Mouse (Mus musculus) granulocyte monocyte progenitor cell, adult 5-6 weeks (primary cell): Measurements from ENCODE around the gene Mup1. TPM values are rescaled to one million over a fixed set of nuclear protein-coding genes. Genes with fewer than 3 reads are reported as not detected.
"Not testable (repeated sequence)": the region's sequence is repeated elsewhere in the genome, so short reads cannot be mapped to it uniquely, and the experiment has no call there.

Experiments used
- ATAC-seq: replicated peaks from 2 replicates; pipeline ENCODE4 v1.8.0; 2016; ENCODE audit warnings: mild to moderate bottlenecking, moderate TSS enrichment, inconsistent platforms; ENCODE audit not compliant: poor library complexity, severe bottlenecking
- total RNA-seq, 2 experiments: library from RNA; stranded (forward) in 1 of 2; stranded (reverse) in 1 of 2; fragments of 200-712, 200-1000 nt in 1 of 2; fragments of >200 nt in 1 of 2; fragmentation: Nextera tagmentation in 1 of 2; gene quantifications; 2 replicates each; pipeline ENCODE4 v1.2.3; 2014 to 2017

The Mup1 gene
- total RNA-seq (2014; fragmentation: Nextera tagmentation) = not detected in 2 replicates
- not detected in 2 replicates for total RNA-seq (2017)

DNA sequence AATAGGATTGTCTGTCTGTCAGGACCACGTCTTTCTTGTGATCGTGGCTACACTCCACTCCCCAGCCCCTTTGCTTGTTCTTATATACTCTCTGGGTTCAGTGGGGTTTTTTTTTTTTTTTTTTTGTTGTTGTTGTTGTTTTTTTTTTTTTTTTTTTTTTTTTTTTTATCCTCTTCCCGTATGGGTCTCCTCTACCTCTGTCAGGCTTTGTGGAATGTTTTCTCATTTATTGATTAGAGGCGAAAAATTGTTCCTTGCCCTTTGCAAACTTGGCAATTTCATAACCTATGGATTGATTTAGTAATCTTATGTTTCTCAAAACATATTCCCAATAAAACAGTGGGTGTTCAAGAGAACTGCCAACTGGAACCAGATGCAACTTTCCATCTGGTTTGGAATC is at the start of gene Mup1:
Mup1 (minus strand) TSS at position 101 of the 400 bp plus-strand sequence.
- ATAC-seq = not testable (repeated sequence)

Other genes starting within 250 kb of the Mup1 start
- not detected in 2 replicates for gene Mup9, start 80.0 kb downstream of the Mup1 start, total RNA-seq (2014; fragmentation: Nextera tagmentation)
- gene Mup9, start 80.0 kb downstream of the Mup1 start, total RNA-seq (2017) = not detected in 2 replicates
- gene Mup10, start 80.2 kb upstream of the Mup1 start, total RNA-seq (2014; fragmentation: Nextera tagmentation) = not detected in 2 replicates
- gene Mup10, start 80.2 kb upstream of the Mup1 start, total RNA-seq (2017) = not detected in 2 replicates
- not detected in 2 replicates for gene Mup11, start 160.5 kb upstream of the Mup1 start, total RNA-seq (2014; fragmentation: Nextera tagmentation)
- not detected in 2 replicates for gene Mup11, start 160.5 kb upstream of the Mup1 start, total RNA-seq (2017)
- not detected in 2 replicates for gene Mup12, start 239.4 kb upstream of the Mup1 start, total RNA-seq (2014; fragmentation: Nextera tagmentation)
- not detected in 2 replicates for gene Mup12, start 239.4 kb upstream of the Mup1 start, total RNA-seq (2017)